Mouse (Mus musculus) brain, adult 2 months (tissue): ENCODE measurements around the gene Hsd17b2.

Experiments used
- DNase-seq: peaks from one replicate; pipeline ENCODE4 v3.0.0; 2011; ENCODE audit warnings: low read depth, low spot score

Gene Hsd17b2

GRCm38 (mm10) chr8:117701859-117702258 lies at the start of gene Hsd17b2:
Gene Hsd17b2, plus strand, starts transcription at chr8:117701904.
- peak; percentile 26 for DNase-seq

GRCm38 (mm10) chr8:117652318-117652717 lies 49.4 kb upstream of the Hsd17b2 start:
- DNase-seq = no peak

GRCm38 (mm10) chr8:117658990-117659389 lies 42.7 kb upstream of the Hsd17b2 start:
- no peak for DNase-seq

- DNase-seq = peak; percentile 61
Observed at GRCm38 (mm10) chr8:117660358-117661031, 41.2 kb upstream of the Hsd17b2 start.

GRCm38 (mm10) chr8:117667349-117668124 lies 34.2 kb upstream of the Hsd17b2 start:
- no peak for DNase-seq

- no peak for DNase-seq
Observed at GRCm38 (mm10) chr8:117670461-117670860, 31.2 kb upstream of the Hsd17b2 start.

- no peak for DNase-seq
Observed at GRCm38 (mm10) chr8:117672558-117672957, 29.1 kb upstream of the Hsd17b2 start.

GRCm38 (mm10) chr8:117673430-117673830 lies 28.3 kb upstream of the Hsd17b2 start, which contains the start of gene Sdr42e1:
Gene Sdr42e1, minus strand, starts transcription at chr8:117673689.
- DNase-seq = peak; percentile 66

GRCm38 (mm10) chr8:117675171-117675570 lies 26.5 kb upstream of the Hsd17b2 start:
- no peak for DNase-seq

GRCm38 (mm10) chr8:117676460-117676859 lies 25.2 kb upstream of the Hsd17b2 start:
- DNase-seq = no peak

- DNase-seq = no peak
Observed at GRCm38 (mm10) chr8:117677011-117677410, 24.7 kb upstream of the Hsd17b2 start.

- DNase-seq = no peak
Observed at GRCm38 (mm10) chr8:117678650-117679049, 23.1 kb upstream of the Hsd17b2 start.

GRCm38 (mm10) chr8:117683925-117684472 lies 17.7 kb upstream of the Hsd17b2 start:
- DNase-seq = no peak

GRCm38 (mm10) chr8:117684504-117684903 lies 17.2 kb upstream of the Hsd17b2 start:
- DNase-seq = peak; percentile 8

GRCm38 (mm10) chr8:117687890-117688289 lies 13.8 kb upstream of the Hsd17b2 start:
- DNase-seq = no peak

- DNase-seq = no peak
Observed at GRCm38 (mm10) chr8:117692131-117692530, 9.6 kb upstream of the Hsd17b2 start.

GRCm38 (mm10) chr8:117695636-117696035 lies 6.1 kb upstream of the Hsd17b2 start:
- no peak for DNase-seq

- peak; percentile 37 for DNase-seq
Observed at GRCm38 (mm10) chr8:117697248-117697647, 4.5 kb upstream of the Hsd17b2 start.

- peak; percentile 29 for DNase-seq
Observed at GRCm38 (mm10) chr8:117700699-117701098, 1.0 kb upstream of the Hsd17b2 start.

- no peak for DNase-seq
Observed at GRCm38 (mm10) chr8:117701246-117701645, 458 bp upstream of the Hsd17b2 start.

- peak; percentile 20 for DNase-seq
Observed at GRCm38 (mm10) chr8:117702701-117703100, 997 bp downstream of the Hsd17b2 start.

- DNase-seq = no peak
Observed at GRCm38 (mm10) chr8:117706141-117706540, 4.4 kb downstream of the Hsd17b2 start.

- DNase-seq = no peak
Observed at GRCm38 (mm10) chr8:117712226-117712625, 10.5 kb downstream of the Hsd17b2 start.
